Mouse (Mus musculus) kidney, adult 2 months (tissue): ENCODE measurements around the gene Elfn1. TPM values are rescaled to one million over a fixed set of nuclear protein-coding genes. Genes with fewer than 3 reads are reported as not detected.
A peak's percentile ranks its signal among the peaks of the same experiment; 100 is the strongest.

Experiments
- DNase-seq: peaks from one replicate; pipeline ENCODE4 v3.0.0; 2021
- H3K27ac ChIP-seq: fragments of 200-500 bp; 2 replicates; pipeline ENCODE4 v1.5.1; 2012; ENCODE audit warnings: low read depth, low read length, control low read depth, inconsistent platforms; ENCODE audit not compliant: insufficient read depth
- H3K27me3 ChIP-seq: fragments of 200-500 bp; replicated peaks from 2 replicates; pipeline ENCODE4 v1.6.1; 2012; ENCODE audit warnings: mild to moderate bottlenecking, moderate library complexity, low read length, inconsistent platforms; ENCODE audit not compliant: control insufficient read depth, insufficient read depth
- H3K36me3 ChIP-seq: fragments of 200-500 bp; 2 replicates; pipeline ENCODE4 v1.6.1; 2012; ENCODE audit warnings: mild to moderate bottlenecking, moderate library complexity, low read length, inconsistent platforms; ENCODE audit not compliant: control insufficient read depth, insufficient read depth
- H3K4me1 ChIP-seq: fragments of 200-500 bp; 2 replicates; pipeline ENCODE4 v1.6.1; 2011; ENCODE audit warnings: low read length; ENCODE audit not compliant: control insufficient read depth, insufficient read depth
- H3K4me3 ChIP-seq: fragments of 200-500 bp; 2 replicates; pipeline ENCODE4 v1.5.1; 2011; ENCODE audit warnings: mild to moderate bottlenecking, low read depth, low read length, control low read depth; ENCODE audit not compliant: insufficient read depth
- CTCF ChIP-seq: fragments of 200-500 bp; conservative IDR thresholded peaks from 2 replicates; pipeline ENCODE4 v1.5.1; 2011; ENCODE audit warnings: low read depth, mild to moderate bottlenecking, control low read depth, low read length, moderate library complexity, mixed read lengths; ENCODE audit not compliant: insufficient read depth, insufficient read length
- POLR2A ChIP-seq: fragments of 200-500 bp; IDR thresholded peaks from one replicate; pipeline ENCODE4 v1.6.1; 2011; ENCODE audit warnings: low read depth, low read length, control low read depth
- WGBS: fragments of 180-500 bp; shearing (Covaris S2); methylation state at CpG from one replicate; pipeline ENCODE4 v1.1.7; 2018; 5-methylcytosine and 5-hydroxymethylcytosine counted together
- polyA plus RNA-seq: library from polyadenylated mRNA; depleted of rRNA; stranded (reverse); fragments of >200 nt; gene quantifications from 2 replicates; pipeline ENCODE4 v1.2.3, GENCODE M21; 2012

Gene Elfn1
- polyA plus RNA-seq, 1 experiment = 10.3 TPM

- H3K27me3 ChIP-seq = peaks cover 3% of the 10 kb centered on the region; the same call in 1 of the 2 replicates
Observed at GRCm38 (mm10) chr5:139906507-139906906, 1.2 kb upstream of the Elfn1 start.

DNA sequence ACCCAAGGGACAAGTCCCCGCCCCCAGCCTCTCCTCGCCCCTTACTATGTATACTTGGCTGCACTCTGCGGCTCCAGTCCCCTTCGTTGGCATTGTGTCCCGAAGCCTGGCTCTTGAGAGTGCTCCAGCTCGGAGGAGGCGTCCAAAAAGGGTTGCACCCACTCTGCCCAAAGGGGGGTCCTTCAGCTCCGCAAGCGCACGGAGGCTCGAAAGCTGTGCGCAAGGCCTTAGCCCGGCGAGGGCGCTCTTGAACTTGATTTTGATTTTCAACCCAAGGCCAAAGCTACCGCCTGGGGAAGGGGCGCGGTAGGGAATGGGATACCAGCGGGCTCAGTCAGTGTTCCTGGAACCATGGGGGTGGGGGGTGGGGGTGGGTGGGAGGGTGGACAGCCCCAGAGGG, 502 bp upstream of the Elfn1 start:
- H3K27me3 ChIP-seq = peaks cover 3% of the 10 kb centered on the region; the same call in 1 of the 2 replicates
- peak; percentile 42; the same call in 1 of the 2 replicates for TF ChIP-seq CTCF
- no peak for TF ChIP-seq POLR2A
- H3K27ac ChIP-seq = no peak overlapping the region
- peak; percentile 44 for DNase-seq
- H3K4me3 ChIP-seq = no peak overlapping the region
- WGBS = 5% methylated on average over 18 of the region's 19 CpGs
- no peaks in the 10 kb centered on the region for H3K36me3 ChIP-seq
- H3K4me1 ChIP-seq = 0 out of 2 replicates have a peak, but pooled peaks cover 8% of the 10 kb centered on the region

More at GRCm38 (mm10) chr5:139906507-139906906, 1.2 kb upstream of the Elfn1 start:
- no peak for TF ChIP-seq POLR2A
- Histone ChIP-seq H3K4me3 (no peak overlapping the region), H3K27ac (no peak overlapping the region), H3K36me3 (no peaks in the 10 kb centered on the region), H3K4me1 (0 out of 2 replicates have a peak, but pooled peaks cover 8% of the 10 kb centered on the region)
- no peak for DNase-seq
- 60% methylated on average over 9 of the region's 9 CpGs for WGBS

GRCm38 (mm10) chr5:139908243-139908810, 584 bp downstream of the Elfn1 start:
- H3K4me1 ChIP-seq = 0 out of 2 replicates have a peak, but pooled peaks cover 8% of the 10 kb centered on the region

DNA sequence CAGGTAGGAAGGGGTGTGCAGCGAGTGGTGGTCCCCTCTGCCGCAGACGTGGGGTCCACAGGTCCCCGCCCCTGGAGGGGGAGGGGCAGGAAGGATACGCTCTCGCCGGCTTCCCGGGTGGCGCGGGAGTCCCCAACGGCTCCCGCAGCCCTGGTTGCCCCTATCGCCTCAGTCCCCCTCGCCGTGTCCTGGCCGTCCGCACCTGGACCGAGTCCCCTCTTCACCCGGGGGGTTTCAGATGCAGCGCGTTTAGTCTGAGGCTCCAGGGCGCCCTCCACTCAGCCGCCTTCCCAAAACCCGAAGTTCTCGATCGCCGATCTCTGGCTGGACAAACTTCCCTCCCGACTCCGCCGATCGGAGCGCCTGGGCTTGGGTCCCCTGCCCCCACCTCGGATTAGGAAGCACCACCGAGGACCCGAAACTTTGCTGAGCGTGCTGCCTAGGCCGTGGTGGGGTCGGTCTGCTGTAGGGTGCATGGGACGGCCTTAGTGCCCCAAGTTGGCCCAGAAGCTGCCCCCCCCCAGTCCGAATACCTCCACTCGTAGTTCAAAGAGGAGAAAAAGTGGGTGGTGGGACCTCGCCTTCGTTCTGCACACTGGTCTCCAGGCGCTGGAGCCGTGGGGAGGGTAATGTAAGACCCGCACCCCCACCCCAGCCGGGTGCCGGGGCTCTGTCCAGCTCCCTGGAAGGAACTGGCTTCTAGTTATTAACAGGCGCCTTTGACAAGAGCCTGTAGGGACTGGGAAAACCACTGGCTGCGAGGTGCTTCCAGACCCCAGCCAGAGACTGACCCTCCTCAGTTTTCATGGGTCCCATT, 1.3 kb downstream of the Elfn1 start:
- WGBS = 1% methylated on average over 50 of the region's 50 CpGs
- H3K36me3 ChIP-seq = no peaks in the 10 kb centered on the region

More at GRCm38 (mm10) chr5:139908243-139908810, 584 bp downstream of the Elfn1 start:
- Histone ChIP-seq H3K27ac (no peak overlapping the region), H3K36me3 (no peaks in the 10 kb centered on the region), H3K4me3 (peak overlapping the region; percentile 64), H3K27me3 (peaks cover 3% of the 10 kb centered on the region; the same call in 1 of the 2 replicates)
- no peak for TF ChIP-seq POLR2A
- TF ChIP-seq CTCF = no peak
- WGBS = 2% methylated on average over 62 of the region's 78 CpGs
- DNase-seq = peak; percentile 24

GRCm38 (mm10) chr5:139909710-139910550, 2.2 kb downstream of the Elfn1 start:
- H3K27ac ChIP-seq = no peak overlapping the region
- no peak for TF ChIP-seq CTCF
- WGBS = 9% methylated on average over 29 of the region's 29 CpGs
- no peak for DNase-seq
- H3K4me1 ChIP-seq = 0 out of 2 replicates have a peak, but pooled peaks cover 8% of the 10 kb centered on the region
- peaks cover 3% of the 10 kb centered on the region; the same call in 1 of the 2 replicates for H3K27me3 ChIP-seq
- H3K4me3 ChIP-seq = peak overlapping the region; percentile 8; the same call in 1 of the 2 replicates
- H3K36me3 ChIP-seq = no peaks in the 10 kb centered on the region

More for the DNA sequence above, 1.3 kb downstream of the Elfn1 start:
- Histone ChIP-seq H3K4me1 (0 out of 2 replicates have a peak, but pooled peaks cover 8% of the 10 kb centered on the region), H3K4me3 (peak overlapping the region; percentile 64), H3K27ac (no peak overlapping the region), H3K27me3 (peaks cover 3% of the 10 kb centered on the region; the same call in 1 of the 2 replicates)
- TF ChIP-seq CTCF = no peak
- no peak for TF ChIP-seq POLR2A
- DNase-seq = no peak

DNA sequence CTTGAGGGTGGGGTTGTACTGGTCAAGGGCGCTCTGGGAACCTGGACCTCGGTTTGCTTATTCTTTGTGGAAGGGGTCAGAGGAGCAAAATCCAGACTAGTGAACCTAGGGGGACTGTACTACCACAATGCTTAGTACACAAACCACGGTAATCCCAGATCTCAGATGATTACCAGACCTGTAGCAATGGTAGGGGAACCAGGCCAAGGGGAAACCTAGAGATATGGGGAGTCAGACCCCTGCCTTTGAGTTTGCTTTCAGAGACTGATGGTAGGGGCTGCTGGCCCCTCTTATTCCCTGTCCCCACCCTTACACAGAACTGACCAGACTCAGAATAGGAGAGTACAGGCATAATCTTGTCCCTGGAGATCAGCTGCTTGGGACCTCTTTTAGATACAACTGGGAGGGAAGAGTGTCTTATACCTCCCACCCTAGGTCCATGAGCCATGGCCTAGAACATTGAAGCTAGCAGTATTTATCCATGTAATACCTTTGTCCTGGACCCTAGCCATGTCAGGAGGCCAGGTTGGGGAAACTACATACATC, 3.1 kb downstream of the Elfn1 start:
- no peak for TF ChIP-seq POLR2A
- no peak for TF ChIP-seq CTCF
- H3K27ac ChIP-seq = no peak overlapping the region
- H3K27me3 ChIP-seq = peaks cover 3% of the 10 kb centered on the region; the same call in 1 of the 2 replicates
- WGBS = 47% methylated on average over 3 of the region's 3 CpGs
- H3K36me3 ChIP-seq = no peaks in the 10 kb centered on the region
- no peak overlapping the region for H3K4me3 ChIP-seq
- no peak for DNase-seq
- H3K4me1 ChIP-seq = 0 out of 2 replicates have a peak, but pooled peaks cover 8% of the 10 kb centered on the region
